Mouse (Mus musculus) left cerebral cortex, adult 11 months (tissue): ENCODE measurements around the gene Nfic.

Experiments used
- DNase-seq: peaks from one replicate; pipeline ENCODE4 v3.0.0; 2022; ENCODE audit warnings: low spot score

Nfic gene

DNA sequence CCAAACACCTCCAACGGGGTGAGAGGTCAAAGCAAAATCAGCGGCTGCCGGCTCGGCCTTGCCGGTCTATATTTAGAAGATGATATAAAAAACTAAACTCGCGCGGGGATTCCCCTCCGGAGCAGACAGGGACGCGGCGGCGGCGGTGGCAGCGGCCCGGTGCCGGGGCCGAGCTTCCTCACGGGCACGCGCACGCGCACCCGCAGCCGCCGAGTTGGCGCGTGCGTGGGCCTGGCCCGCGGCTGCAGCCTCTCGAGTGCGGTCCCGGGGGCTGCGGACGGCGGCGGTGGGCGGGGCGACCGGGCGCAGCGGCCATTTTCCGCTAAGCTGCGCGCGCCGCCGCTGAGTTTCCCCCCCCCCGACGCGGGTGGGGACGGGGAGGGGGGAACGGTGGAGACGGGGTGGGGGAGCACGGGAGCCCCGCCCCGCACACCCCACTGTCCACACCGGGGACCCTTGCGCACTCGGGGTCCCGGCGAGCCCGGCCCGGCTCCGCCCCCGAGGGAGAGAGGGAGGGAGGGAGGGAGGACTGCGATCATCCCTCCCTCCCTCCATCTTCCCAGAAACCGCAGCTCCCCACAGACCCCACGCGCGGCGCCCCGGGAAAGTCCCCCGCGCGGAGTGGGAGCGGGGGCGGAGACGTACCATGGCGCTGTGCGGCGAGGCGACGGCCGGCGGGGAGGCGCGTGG lies 25.1 kb downstream of the Nfic start:
- no peak for DNase-seq

DNA sequence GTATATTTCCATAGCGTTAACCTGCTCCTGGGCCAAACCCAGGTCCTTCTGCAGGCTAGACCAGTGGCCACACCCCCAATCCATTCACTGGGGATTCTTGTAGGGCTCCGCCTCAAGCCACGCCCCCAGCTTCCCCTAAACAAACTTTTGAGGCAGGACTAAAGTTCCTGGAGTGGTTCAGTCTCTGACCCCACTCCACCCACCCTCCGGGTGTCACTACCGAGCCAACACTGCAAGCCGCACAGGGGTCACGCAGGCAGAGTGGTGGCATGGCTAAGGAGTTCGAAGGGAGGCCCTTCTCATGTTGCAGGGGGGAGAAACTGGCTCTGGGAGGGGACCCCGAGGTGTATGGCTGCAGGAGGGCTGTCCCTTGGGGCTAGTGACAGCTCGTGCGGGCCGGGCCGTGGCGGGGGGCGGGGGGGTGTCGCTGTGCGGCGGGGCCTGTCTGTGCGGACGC lies 25.8 kb downstream of the Nfic start:
- no peak for DNase-seq

- DNase-seq, result no peak
Measured at GRCm38 (mm10) chr10:81429092-81429491, 26.3 kb downstream of the Nfic start.

DNA sequence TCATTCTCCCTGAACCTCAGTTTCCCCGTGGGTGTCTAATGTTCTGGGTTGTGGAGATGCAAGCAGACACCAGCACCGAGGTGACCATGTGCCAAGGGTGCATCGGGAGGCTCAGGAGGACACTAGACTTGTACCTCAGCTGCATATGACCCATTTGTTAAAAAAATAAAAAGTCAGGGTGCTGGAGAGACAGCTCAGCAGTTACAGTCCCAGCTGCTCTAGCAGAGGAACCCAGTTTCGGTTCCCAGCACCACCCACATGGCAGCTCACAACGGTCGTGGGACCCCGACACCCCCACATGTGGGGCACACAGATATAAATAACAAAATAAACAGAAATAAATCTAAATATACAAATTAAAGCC lies 26.9 kb downstream of the Nfic start:
- DNase-seq, result no peak

DNA sequence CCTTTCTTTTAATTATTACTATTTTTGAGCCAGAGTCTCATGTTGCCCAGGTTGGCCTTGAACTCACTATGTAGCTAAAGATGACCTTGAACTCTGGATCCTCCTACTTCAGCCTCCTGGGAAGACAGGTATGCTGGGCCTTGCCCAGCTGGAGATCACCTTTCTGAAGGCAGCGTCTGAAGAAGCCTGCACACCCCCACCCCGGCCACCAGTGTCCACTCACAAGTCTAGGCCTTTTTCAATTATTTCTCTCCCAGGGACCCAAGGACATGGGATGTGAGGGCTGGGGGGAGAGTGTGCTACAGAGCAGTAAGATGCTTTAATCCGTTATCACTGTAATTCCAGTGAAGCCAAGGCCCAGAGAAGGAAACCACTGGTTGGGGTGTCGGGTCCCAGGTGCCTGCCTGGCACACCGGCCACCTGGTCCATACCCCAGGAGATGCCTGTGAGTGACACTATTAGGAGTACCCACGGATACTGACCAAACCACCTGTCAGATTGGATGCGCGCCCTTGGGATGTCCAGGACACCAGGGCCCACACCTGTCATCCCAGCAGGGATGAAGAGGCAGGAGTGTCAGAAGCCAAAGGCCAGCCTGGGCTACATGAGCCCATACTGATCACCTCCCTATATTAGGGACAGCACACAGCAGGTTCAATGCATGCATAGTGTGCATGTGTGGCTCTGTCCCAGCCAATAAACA lies 27.5 kb downstream of the Nfic start:
- no peak for DNase-seq

DNA sequence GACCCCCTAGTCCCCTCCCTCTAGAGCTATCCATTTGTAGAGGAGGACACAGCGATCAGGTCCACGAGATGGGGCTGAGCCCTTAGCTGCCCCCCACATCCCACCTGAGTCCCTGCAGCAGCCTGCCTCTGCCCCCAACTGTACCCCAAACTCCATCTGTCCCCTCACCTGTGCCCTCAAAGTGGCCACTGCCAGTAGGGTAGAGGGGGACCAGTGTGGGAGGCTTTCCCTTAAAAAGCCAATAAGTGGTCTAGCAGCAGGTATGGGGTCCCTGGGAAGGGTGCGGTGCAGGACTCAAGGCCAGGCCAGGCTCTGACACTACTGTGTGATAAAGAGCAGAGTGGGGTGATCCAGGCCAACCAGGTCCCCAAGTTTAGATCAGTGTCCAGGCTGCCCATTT lies 28.1 kb downstream of the Nfic start:
- DNase-seq, result no peak

DNA sequence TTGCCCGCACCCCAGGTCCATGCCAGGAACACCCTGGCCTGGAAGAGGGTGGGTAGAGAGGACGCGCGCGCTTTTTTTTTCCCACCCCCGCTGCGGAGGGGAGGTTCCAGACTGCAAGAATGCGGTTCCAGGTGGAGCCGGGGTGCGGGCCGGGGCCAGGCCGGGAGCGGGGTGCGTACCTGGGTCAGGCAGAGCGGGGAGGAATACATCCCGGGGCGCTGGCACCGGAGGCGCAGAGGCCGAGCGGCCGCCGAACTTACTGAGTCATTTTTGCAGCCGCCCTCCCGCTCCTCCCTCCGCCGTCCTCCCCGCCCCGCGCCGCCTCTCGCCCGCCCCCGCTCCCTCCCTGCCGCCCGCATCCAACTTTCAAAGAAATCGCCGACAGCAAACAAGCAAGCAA lies 28.5 kb downstream of the Nfic start:
- no peak for DNase-seq

- DNase-seq, result no peak
Measured at GRCm38 (mm10) chr10:81426081-81426671, 29.3 kb downstream of the Nfic start.

GRCm38 (mm10) chr10:81425236-81425850 lies 30.1 kb downstream of the Nfic start:
- DNase-seq, result no peak

GRCm38 (mm10) chr10:81424246-81425051 lies 31.0 kb downstream of the Nfic start:
- DNase-seq, result no peak

- DNase-seq, result no peak
Measured at GRCm38 (mm10) chr10:81423476-81424245, 31.8 kb downstream of the Nfic start.

- DNase-seq, result no peak
Measured at GRCm38 (mm10) chr10:81422661-81423217, 32.7 kb downstream of the Nfic start.

- DNase-seq, result no peak
Measured at GRCm38 (mm10) chr10:81422191-81422590, 33.2 kb downstream of the Nfic start.

DNA sequence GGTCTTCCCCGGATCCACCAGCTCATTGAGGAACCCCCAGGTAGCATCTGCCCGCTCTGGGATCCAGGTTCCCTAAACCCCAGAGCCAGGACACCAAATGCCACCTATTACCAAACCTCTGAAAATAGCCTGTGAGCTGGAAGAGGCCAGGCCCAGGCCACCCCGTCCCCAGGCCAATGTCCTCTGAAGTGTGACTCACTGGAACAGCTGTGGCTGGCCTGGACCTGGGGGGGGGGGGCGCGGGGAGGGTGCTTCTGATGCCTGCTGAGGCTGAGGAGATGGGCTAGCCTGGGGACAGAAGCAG lies 33.7 kb downstream of the Nfic start:
- DNase-seq, result no peak

GRCm38 (mm10) chr10:81421041-81421796 lies 34.2 kb downstream of the Nfic start:
- no peak for DNase-seq

DNA sequence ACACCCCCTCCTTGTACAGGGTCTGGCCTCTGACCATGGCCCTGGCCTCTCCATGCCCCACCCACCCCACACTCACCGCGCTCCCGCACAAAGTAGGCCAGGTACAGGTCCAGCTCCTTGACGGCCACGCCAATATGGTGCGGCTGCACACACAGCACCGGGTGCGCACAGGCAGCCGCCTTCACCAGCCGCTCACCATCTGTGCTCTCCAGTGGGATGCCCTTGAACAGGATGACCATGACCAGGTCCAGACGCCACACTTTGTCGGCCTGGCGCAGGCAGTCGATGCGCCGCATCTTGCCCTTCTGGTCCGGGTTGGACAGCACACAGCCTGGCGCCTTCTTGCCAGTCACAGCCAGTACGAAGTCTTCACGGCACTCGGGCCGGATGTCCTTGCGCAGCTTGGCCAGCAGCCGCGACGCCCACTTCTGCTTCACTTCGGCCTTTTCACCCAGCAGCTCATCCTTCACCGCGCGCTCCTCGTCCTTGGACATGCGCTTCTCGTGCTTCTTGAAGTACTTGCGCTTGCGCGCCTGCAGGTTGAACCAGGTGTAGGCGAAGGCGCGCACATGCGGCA lies 35.2 kb downstream of the Nfic start:
- DNase-seq, result no peak

- DNase-seq, result no peak
Measured at GRCm38 (mm10) chr10:81419111-81419928, 36.1 kb downstream of the Nfic start.

DNA sequence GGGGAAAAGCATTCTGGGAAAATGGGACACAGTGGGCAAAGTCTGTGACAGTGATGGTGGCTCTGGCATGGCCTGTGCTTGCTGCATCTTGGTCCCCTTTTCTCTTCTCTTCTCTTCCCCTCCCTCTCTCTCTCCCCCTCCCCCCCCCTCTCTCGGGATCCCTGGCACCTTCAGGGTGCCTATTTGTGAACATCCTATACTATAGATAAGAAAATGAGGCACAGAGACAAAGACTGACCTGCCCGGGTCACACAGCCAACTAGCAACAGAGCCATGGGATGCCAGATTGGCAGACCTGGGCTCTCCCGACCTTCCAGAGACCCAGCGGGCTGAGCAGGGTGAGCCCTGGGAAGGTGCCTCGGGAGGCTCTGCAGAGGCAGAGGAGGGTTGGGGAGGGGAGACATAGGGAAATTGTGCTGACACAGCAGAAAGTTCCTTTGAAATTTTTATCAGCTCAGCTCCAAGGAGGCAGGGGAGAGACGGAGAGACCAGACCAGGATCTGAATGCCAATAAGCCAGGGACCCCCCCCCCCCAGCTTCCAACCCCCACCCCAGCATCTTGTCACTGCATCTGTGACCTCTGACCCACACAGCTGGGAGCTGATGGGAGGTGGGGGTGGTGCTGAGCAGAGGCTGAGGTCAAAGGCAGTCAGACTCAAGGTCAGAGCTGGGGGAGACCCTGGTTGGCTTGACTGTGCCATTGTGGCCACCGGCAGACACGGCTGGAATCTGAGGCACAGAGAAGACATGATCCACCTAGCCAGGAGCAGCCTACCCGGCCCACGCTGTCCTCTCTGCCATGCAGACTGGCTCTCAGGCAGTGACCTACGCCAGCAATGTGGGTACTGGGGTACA lies 37.0 kb downstream of the Nfic start:
- no peak for DNase-seq
